Mouse (Mus musculus) midbrain, postnatal 0 days (tissue): ENCODE measurements around the gene H2-M5. TPM values are rescaled to one million over a fixed set of nuclear protein-coding genes. Genes with fewer than 3 reads are reported as not detected.

ENCODE experiments used
- ATAC-seq: fragments of 200-750 bp; cut with Nextera tagmentation; 2 replicates; pipeline ENCODE4 v1.8.0; 2017; ENCODE audit warnings: moderate number of reproducible peaks, mild to moderate bottlenecking, moderate TSS enrichment, moderate library complexity; ENCODE audit not compliant: low FRiP score
- DNase-seq: peaks from one replicate; pipeline ENCODE4 v3.0.0-alpha.2; 2015; ENCODE audit warnings: low spot score
- H3K27ac ChIP-seq: fragments of 300-500 bp; sonication (generic); 2 replicates; pipeline ENCODE4 v1.5.1; 2014; ENCODE audit warnings: low read depth, mild to moderate bottlenecking, low read length, mixed read lengths
- H3K27me3 ChIP-seq: fragments of 300-500 bp; sonication (generic); 2 replicates; pipeline ENCODE4 v1.6.1; 2014; ENCODE audit warnings: low read length, control low read depth, mixed read lengths; ENCODE audit not compliant: insufficient read depth
- H3K36me3 ChIP-seq: fragments of 300-500 bp; sonication (generic); 2 replicates; pipeline ENCODE4 v1.6.1; 2014; ENCODE audit warnings: low read length, control low read depth, mixed read lengths; ENCODE audit not compliant: insufficient read depth
- H3K4me1 ChIP-seq: fragments of 300-500 bp; sonication (generic); 2 replicates; pipeline ENCODE4 v1.6.1; 2014; ENCODE audit warnings: mild to moderate bottlenecking, control low read depth, antibody characterized with exemption, low read length, mixed read lengths; ENCODE audit not compliant: insufficient read depth
- H3K4me2 ChIP-seq: fragments of 300-500 bp; sonication (generic); 2 replicates; pipeline ENCODE4 v1.6.1; 2014; ENCODE audit warnings: low read depth, mild to moderate bottlenecking, low read length, mixed read lengths; ENCODE audit not compliant: poor library complexity, severe bottlenecking
- H3K4me3 ChIP-seq: fragments of 300-500 bp; sonication (generic); 2 replicates; pipeline ENCODE4 v1.5.1; 2014; ENCODE audit warnings: low read depth, mild to moderate bottlenecking, low read length, moderate library complexity
- H3K9ac ChIP-seq: fragments of 300-500 bp; sonication (generic); replicated peaks from 2 replicates; pipeline ENCODE4 v1.6.1; 2014; ENCODE audit warnings: mild to moderate bottlenecking, low read length, moderate library complexity, mixed read lengths; ENCODE audit not compliant: poor library complexity, severe bottlenecking
- H3K9me3 ChIP-seq: fragments of 300-500 bp; sonication (generic); 2 replicates; pipeline ENCODE4 v1.6.1; 2016; ENCODE audit warnings: low read length, control low read depth
- CTCF ChIP-seq: IDR thresholded peaks from 2 replicates; pipeline ENCODE4 v1.5.1; 2016; ENCODE audit warnings: antibody characterized with exemption, mild to moderate bottlenecking
- WGBS: fragments of 180-500 bp; shearing (Covaris S2); extraction: QIAGEN DNeasy Blood & Tissue Kit; methylation state at CpG from one replicate; pipeline ENCODE4 v1.1.7; 2014; 5-methylcytosine and 5-hydroxymethylcytosine counted together
- polyA plus RNA-seq: library from polyadenylated mRNA; unstranded; fragments of >200 nt; fragmentation: Nextera tagmentation; extraction: Ambion mirVana; gene quantifications from 2 replicates; pipeline ENCODE4 v1.2.1, GENCODE M21; 2015
- total RNA-seq: library from RNA; depleted of rRNA; stranded (reverse); fragments of >200 nt; gene quantifications from 2 replicates; pipeline ENCODE4 v1.2.3, GENCODE M21; 2014

The H2-M5 gene
- total and polyA plus RNA-seq, 2 experiments from 2014 or later: 1.6 to 2.0 TPM

DNA sequence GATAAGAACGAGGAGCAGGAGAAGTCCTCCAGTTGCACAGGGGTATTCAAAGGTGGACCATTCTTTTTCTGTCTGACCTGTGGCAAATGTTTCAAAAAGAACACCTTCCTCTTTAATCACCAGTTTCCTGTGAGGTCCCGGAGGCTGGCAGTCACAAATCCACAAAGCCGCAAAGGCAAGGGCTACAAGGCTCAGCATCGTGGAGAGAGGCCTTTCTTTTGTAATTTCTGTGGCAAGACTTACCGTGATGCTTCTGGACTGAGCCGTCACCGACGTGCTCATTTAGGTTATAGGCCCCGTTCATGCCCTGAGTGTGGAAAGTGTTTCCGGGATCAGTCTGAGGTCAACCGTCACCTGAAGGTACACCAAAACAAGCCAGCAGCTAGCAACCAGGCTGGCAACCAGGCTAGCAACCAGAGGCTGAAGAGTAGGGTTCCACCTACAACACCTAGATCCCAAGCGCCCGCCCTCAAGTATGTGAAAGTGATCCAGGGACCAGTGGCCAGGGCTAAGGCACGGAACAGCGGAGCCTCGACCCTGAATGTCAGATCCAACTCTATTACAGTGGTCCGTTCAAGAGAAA is 20.2 kb upstream of the H2-M5 start:
- WGBS: 94% methylated on average over 17 of the region's 17 CpGs
- H3K9ac ChIP-seq: no peak overlapping the region
- H3K36me3 ChIP-seq: peaks cover 37% of the 10 kb centered on the region
- no peak overlapping the region for H3K4me3 ChIP-seq
- H3K4me2 ChIP-seq: no peak overlapping the region
- TF ChIP-seq CTCF: no peak
- no peak for DNase-seq
- no peak for ATAC-seq
- no peaks in the 10 kb centered on the region for H3K27me3 ChIP-seq
- H3K27ac ChIP-seq: no peak overlapping the region
- H3K4me1 ChIP-seq: no peaks in the 10 kb centered on the region
- no peaks in the 10 kb centered on the region for H3K9me3 ChIP-seq

DNA sequence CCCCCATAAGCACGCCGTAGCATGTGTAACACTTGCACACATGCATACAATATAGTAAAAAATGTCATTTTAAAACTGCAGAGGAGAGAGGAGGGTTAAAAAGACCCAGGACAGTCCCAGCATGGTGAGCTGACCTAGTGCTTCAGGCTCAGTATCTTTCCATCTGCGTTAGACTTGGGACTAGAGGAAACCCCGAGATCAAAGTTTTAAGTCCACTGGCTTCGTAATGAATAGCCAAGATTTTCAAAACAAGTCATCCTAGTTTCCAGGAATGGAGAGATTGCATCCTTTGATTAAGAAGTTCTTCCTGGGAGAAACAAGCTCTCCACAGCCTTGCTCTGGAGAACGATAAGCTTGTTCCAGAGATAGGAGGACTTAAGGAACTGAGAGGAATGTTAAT is 18.8 kb upstream of the H2-M5 start:
- Histone ChIP-seq H3K9me3 (no peaks in the 10 kb centered on the region), H3K27me3 (no peaks in the 10 kb centered on the region), H3K9ac (no peak overlapping the region), H3K36me3 (peaks cover 37% of the 10 kb centered on the region), H3K4me3 (no peak overlapping the region), H3K4me2 (no peak overlapping the region), H3K4me1 (no peaks in the 10 kb centered on the region), H3K27ac (no peak overlapping the region)
- DNase-seq: no peak
- no peak for ATAC-seq
- WGBS: 90% methylated on average over 6 of the region's 6 CpGs
- TF ChIP-seq CTCF: no peak

- whole genome bisulfite sequencing: 20% methylated on average over 4 of the region's 4 CpGs
- no peaks in the 10 kb centered on the region for H3K4me1 ChIP-seq
- peak; percentile 25 for DNase-seq
- peak overlapping the region; percentile 71 for H3K4me2 ChIP-seq
- H3K4me3 ChIP-seq: peak overlapping the region; percentile 74
- no peaks in the 10 kb centered on the region for H3K9me3 ChIP-seq
- ATAC-seq: peak; percentile 33
- peak overlapping the region; percentile 99 for H3K27ac ChIP-seq
- TF ChIP-seq CTCF: no peak
- H3K36me3 ChIP-seq: peaks cover 18% of the 10 kb centered on the region
- peak overlapping the region; percentile 95 for H3K9ac ChIP-seq
- H3K27me3 ChIP-seq: no peaks in the 10 kb centered on the region
Observed at GRCm38 (mm10) chr17:37003366-37003765, 14.0 kb upstream of the H2-M5 start.

GRCm38 (mm10) chr17:37002364-37003330 is 13.3 kb upstream of the H2-M5 start:
- DNase-seq: peak; percentile 93
- H3K27ac ChIP-seq: peak overlapping the region; percentile 99
- WGBS: under 1% methylated on average over 49 of the region's 49 CpGs
- H3K36me3 ChIP-seq: peaks cover 11% of the 10 kb centered on the region
- no peaks in the 10 kb centered on the region for H3K27me3 ChIP-seq
- TF ChIP-seq CTCF: no peak
- ATAC-seq: peak; percentile 86
- peak overlapping the region; percentile 74 for H3K4me3 ChIP-seq
- H3K4me2 ChIP-seq: peak overlapping the region; percentile 71
- H3K9me3 ChIP-seq: no peaks in the 10 kb centered on the region
- no peaks in the 10 kb centered on the region for H3K4me1 ChIP-seq
- peak overlapping the region; percentile 95 for H3K9ac ChIP-seq

DNA sequence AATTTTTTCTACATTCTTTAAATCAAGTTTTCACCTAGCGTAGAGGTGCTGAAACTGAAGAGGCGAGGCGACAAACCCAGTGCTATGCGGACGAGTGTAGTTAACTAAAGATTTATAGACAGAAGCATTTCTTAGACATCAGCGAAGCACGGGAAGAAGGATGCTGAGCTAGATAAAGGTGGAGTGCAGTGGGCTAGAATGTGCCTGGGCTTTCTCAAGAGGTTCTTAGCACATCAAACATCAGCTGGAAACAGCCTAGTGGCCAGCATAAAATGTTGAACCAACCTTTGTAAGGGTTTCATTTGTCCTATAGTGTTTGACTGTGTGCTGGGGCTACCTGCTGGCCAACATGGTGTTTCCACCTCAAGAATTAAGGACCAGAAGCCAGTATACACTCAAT is 11.5 kb upstream of the H2-M5 start, which contains the start of gene Zfp57:
Zfp57 (plus strand) TSS at position 301 of the 400 bp plus-strand sequence.
- 96% methylated on average over 7 of the region's 7 CpGs for WGBS
- TF ChIP-seq CTCF: no peak

DNA sequence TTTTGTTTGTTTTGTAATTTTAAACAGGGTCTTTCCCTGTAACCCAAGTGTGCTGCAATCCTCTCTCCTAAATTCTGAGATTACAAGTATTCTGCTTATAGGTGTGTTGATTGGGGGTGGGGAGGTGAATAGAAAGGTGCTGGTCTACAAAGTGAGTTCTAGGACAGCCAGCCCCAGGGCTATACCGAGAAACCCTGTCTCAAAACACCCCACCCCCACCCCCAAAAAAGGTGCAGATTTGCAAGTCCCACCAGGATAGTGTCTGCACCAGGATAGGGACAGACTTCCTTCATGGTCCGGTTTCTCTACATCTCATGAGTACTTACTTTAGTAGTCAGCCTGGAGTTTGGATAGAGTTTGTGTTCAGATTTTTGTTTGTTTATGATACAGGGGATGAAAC is 9.1 kb upstream of the H2-M5 start:
- ATAC-seq (no peak), DNase-seq (no peak)
- TF ChIP-seq CTCF: no peak
- Histone ChIP-seq H3K36me3 (no peaks in the 10 kb centered on the region), H3K27me3 (no peaks in the 10 kb centered on the region), H3K4me1 (no peaks in the 10 kb centered on the region), H3K4me3 (no peak overlapping the region), H3K9me3 (no peaks in the 10 kb centered on the region), H3K27ac (no peak overlapping the region), H3K4me2 (no peak overlapping the region), H3K9ac (no peak overlapping the region)
- WGBS: 84% methylated on average over 2 of the region's 2 CpGs

More for the DNA sequence above, 11.5 kb upstream of the H2-M5 start, which contains the start of gene Zfp57:
- Histone ChIP-seq H3K27ac (no peak within 1 kb of the TSS), H3K4me2 (peak within 1 kb of the TSS; percentile 71), H3K9me3 (no peaks in the 10 kb centered on the region), H3K27me3 (no peaks in the 10 kb centered on the region), H3K9ac (no peak within 1 kb of the TSS), H3K4me1 (no peaks in the 10 kb centered on the region), H3K4me3 (peak within 1 kb of the TSS; percentile 9; the same call in 1 of the 2 replicates), H3K36me3 (no peaks in the 10 kb centered on the region)
- no peak for ATAC-seq
- no peak for DNase-seq
